In the genomic region with DNA sequence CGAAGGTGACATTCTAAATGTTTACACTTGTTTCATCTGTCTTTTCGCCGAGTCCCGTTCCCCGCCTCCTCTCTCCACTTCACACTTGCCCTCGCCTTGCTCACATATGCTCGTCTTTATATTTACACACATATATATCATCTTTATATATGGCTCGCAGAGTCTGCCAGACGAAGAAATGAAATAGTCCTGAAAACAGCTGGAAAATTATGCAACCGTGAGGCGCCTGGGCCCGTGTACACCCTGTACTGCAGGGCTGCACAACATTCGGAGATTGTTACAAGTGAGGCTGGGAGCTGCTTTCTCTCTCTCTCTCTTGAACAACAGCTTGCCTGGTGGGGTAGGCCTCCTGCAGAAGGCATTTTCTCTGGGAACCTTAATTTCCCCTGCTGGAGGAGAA, we compare ENCODE assay signal across 19 mouse cellular contexts. TPM values are rescaled to one million over a fixed set of nuclear protein-coding genes. Genes with fewer than 3 reads are reported as not detected.
A peak's percentile ranks its signal among the peaks of the same experiment; 100 is the strongest.
DNase-seq lines count a peak whose midpoint lies in the region; ATAC-seq lines count a peak whose summit lies in the region.
"Had no signal": no experiment of that assay in that cellular context is flagged by ENCODE, and none has a peak within 500 bp of the region (broad histone marks: within the 10 kb centered on the region; RNA-seq: fewer than 3 reads in every experiment).

No protein-coding gene starts in this region.

- ATAC-seq in kidney, embryonic 15.5 days (replicated peaks; ENCODE audit: low FRiP score) = no peak
- ATAC-seq: forebrain, postnatal 0 days had no signal

- peak; percentile 45 for DNase-seq in layer of hippocampus, adult 9-11 months
- DNase-seq in layer of hippocampus, postnatal 36 days = no peak
- peak; percentile 67 for DNase-seq in right cerebral cortex, adult 18-20 months
- DNase-seq in right cerebral cortex, postnatal 4 days = no peak
- peak; percentile 49 to 54 for DNase-seq in left cerebral cortex, postnatal 36 days (ENCODE audit: low spot score in 2 of 2)
- DNase-seq in heart, postnatal 36 days = no peak
- DNase-seq in thymus, postnatal 36 days = no peak
- DNase-seq: B cell, adult 2 months; cerebellum, adult 8-10 months; forebrain, postnatal 0 days; gastrocnemius, postnatal 14 days; heart, adult 18-20 months; liver, embryonic 13.5 days had no signal

- no peak overlapping the region for H3K4me2 ChIP-seq in kidney, embryonic 15.5 days
- H3K4me2 ChIP-seq: heart, embryonic 13.5 days; hindbrain, embryonic 14.5 days; limb, embryonic 13.5 days; liver, embryonic 13.5 days; lung, embryonic 15.5 days had no signal

- no peak overlapping the region for H3K9ac ChIP-seq in kidney, embryonic 15.5 days
- H3K9ac ChIP-seq: forebrain, postnatal 0 days; heart, embryonic 13.5 days; hindbrain, embryonic 14.5 days; limb, embryonic 13.5 days; liver, embryonic 13.5 days; lung, embryonic 15.5 days had no signal

- H3K36me3 ChIP-seq in kidney, embryonic 15.5 days = no peaks in the 10 kb centered on the region
- H3K36me3 ChIP-seq: forebrain, embryonic 10.5 days; heart, embryonic 13.5 days; limb, embryonic 13.5 days; liver, embryonic 13.5 days; lung, embryonic 15.5 days had no signal

- 0 out of 2 replicates have a peak, but pooled peaks cover 6% of the 10 kb centered on the region for H3K4me1 ChIP-seq in kidney, embryonic 15.5 days
- H3K4me1 ChIP-seq: heart, embryonic 13.5 days; liver, embryonic 13.5 days; lung, embryonic 15.5 days had no signal

- WGBS in kidney, embryonic 15.5 days = 59% methylated on average over 13 of the region's 13 CpGs

- no peak overlapping the region for H3K27ac ChIP-seq in kidney, embryonic 15.5 days
- H3K27ac ChIP-seq: forebrain, embryonic 10.5 days; heart, embryonic 13.5 days; hindbrain, embryonic 14.5 days; limb, embryonic 13.5 days; liver, embryonic 13.5 days; lung, embryonic 15.5 days had no signal

- H3K9me3 ChIP-seq in kidney, embryonic 15.5 days (replicated peaks) = no peaks in the 10 kb centered on the region
- H3K9me3 ChIP-seq: forebrain, embryonic 10.5 days; heart, embryonic 13.5 days; limb, embryonic 13.5 days; liver, embryonic 13.5 days; lung, embryonic 15.5 days had no signal

- intact Hi-C loops in left cerebral cortex, postnatal 36 days (cut with DNase I) = no loop called here
- intact Hi-C loops in heart, postnatal 36 days (cut with DNase I) = no loop called here

- 0 out of 2 replicates have a peak, but pooled peaks cover 4% of the 10 kb centered on the region for H3K27me3 ChIP-seq in kidney, embryonic 15.5 days
- H3K27me3 ChIP-seq: liver, embryonic 13.5 days; lung, embryonic 15.5 days had no signal

- no peak overlapping the region for H3K4me3 ChIP-seq in kidney, embryonic 15.5 days (replicated peaks)
- H3K4me3 ChIP-seq: forebrain, embryonic 10.5 days; heart, embryonic 13.5 days; limb, embryonic 13.5 days; liver, embryonic 13.5 days; lung, embryonic 15.5 days had no signal

RNA-seq across cellular contexts. Expression of a gene that starts 10.8 kb away (rescaled TPM):
- total RNA-seq in layer of hippocampus, postnatal 36 days (2021) = 10 to 100 TPM; 15.7 to 15.9 TPM
- total RNA-seq in left cerebral cortex, postnatal 36 days (2021) = 10 to 100 TPM in 1 of 2 experiments, 1 to 10 TPM in 1; 8.2 to 12.6 TPM
- 10 to 100 TPM; 16.3 to 18.7 TPM for total RNA-seq in heart, postnatal 36 days (2021)
- 4.7 and 5.8 TPM in 2 replicates for polyA plus RNA-seq in kidney, embryonic 15.5 days (2015; fragmentation: Nextera tagmentation; extraction: Ambion mirVana)

Comparison
In these comparisons a context has a peak if more than half of its experiments do, and no peak if none do; other contexts are left out.
1. DNase-seq: peak in layer of hippocampus, adult 9-11 months (single experiment), right cerebral cortex, adult 18-20 months (single experiment) and left cerebral cortex, postnatal 36 days (2 of 2); none in layer of hippocampus, postnatal 36 days (0 of 2), right cerebral cortex, postnatal 4 days (single experiment), heart, postnatal 36 days (0 of 2) and thymus, postnatal 36 days (0 of 2).